Mouse (Mus musculus) midbrain, embryonic 15.5 days (tissue): ENCODE data around the gene Lnpep. TPM values are rescaled to one million over a fixed set of nuclear protein-coding genes. Genes with fewer than 3 reads are reported as not detected.

Source experiments
- polyA plus RNA-seq: library from polyadenylated mRNA; unstranded; fragments of >200 nt; fragmentation: Nextera tagmentation; extraction: Ambion mirVana; gene quantifications from 2 replicates; pipeline ENCODE4 v1.2.1, GENCODE M21; 2015

Gene Lnpep
- polyA plus RNA-seq, 1 experiment from 2014 or later, result 8.6 TPM

Other genes with a start within 250 kb of the Lnpep start
- gene Lix1, start 222.4 kb downstream of the Lnpep start, polyA plus RNA-seq, result 10.0 and 11.4 TPM in 2 replicates
- not detected in 2 replicates for gene Vmn2r90, start 78.7 kb upstream of the Lnpep start, polyA plus RNA-seq
- 30.3 and 33.3 TPM in 2 replicates for gene Spaca6, start 202.1 kb upstream of the Lnpep start, polyA plus RNA-seq
- 1.2 and 1.6 TPM in 2 replicates for gene Has1, start 230.2 kb upstream of the Lnpep start, polyA plus RNA-seq